Mouse (Mus musculus) E14TG2a.4 (cell line): ENCODE measurements around the gene Kcna10.

Experiments
- CTCF ChIP-seq: conservative IDR thresholded peaks from 2 replicates; pipeline ENCODE4 v1.5.1; 2014; ENCODE audit warnings: low read length
- NANOG ChIP-seq: IDR thresholded peaks from 2 replicates; pipeline ENCODE4 v1.6.1; 2014; ENCODE audit warnings: borderline replicate concordance, low read length, mixed read lengths

- TF ChIP-seq CTCF: no peak
- TF ChIP-seq NANOG: no peak
These were observed 48.4 kb upstream of the Kcna10 start for GRCm38 (mm10) chr3:107134457-107134856.
